Mouse (Mus musculus): ENCODE data around the gene Hoxb8. TPM values are rescaled to one million over a fixed set of nuclear protein-coding genes. Genes with fewer than 3 reads are reported as not detected.

Gene Hoxb8
- polyA plus RNA-seq, 1 experiment from 2014 or later = 0.42 TPM

DNA sequence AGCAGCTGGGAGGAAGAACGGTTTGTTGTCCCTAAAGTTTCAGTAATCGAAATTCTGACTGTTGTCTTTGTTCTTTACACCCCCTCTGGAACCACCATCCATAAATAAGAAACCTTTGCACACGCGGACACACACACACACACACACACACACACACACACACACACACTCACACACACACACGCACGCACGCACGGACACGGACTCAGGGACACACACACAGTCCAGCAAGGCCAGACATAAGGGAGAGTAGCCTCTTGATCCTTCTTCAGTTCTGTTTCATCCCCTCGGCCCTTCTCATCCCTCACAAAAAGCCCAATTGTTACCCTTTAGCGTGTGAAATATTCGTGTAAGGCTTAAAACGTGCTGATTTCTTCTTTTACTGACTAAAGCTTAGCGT, 3.4 kb upstream of the Hoxb8 start:
- Histone ChIP-seq H3K27ac (replicated peaks) (no peak overlapping the region), H3K4me2 (replicated peaks; ENCODE audit: low read depth) (no peak overlapping the region), H3K9me3 (ENCODE audit: control insufficient read depth, low read length) (no peaks in the 10 kb centered on the region), H3K27me3 (ENCODE audit: control insufficient read depth, insufficient read depth, low read length) (peaks cover 34% of the 10 kb centered on the region), H3K4me1 (replicated peaks; ENCODE audit: control insufficient read depth, insufficient read depth) (no peaks in the 10 kb centered on the region), H3K36me3 (ENCODE audit: control insufficient read depth, insufficient read depth, low read length) (no peaks in the 10 kb centered on the region), H3K4me3 (ENCODE audit: low read depth, low read length) (peak overlapping the region; percentile 10; the same call in 1 of the 2 replicates), H3K9ac (ENCODE audit: low read length) (no peak overlapping the region)
- DNase-seq (ENCODE audit: low spot score) (no peak), ATAC-seq (ENCODE audit: low FRiP score, low TSS enrichment) (no peak)
- WGBS = 32% methylated on average over 14 of the region's 14 CpGs
- TF ChIP-seq CTCF (IDR thresholded peaks at IDR 0.05; ENCODE audit: low read depth) (no peak), EP300 (optimal IDR thresholded peaks at IDR 0.05) (no peak)

DNA sequence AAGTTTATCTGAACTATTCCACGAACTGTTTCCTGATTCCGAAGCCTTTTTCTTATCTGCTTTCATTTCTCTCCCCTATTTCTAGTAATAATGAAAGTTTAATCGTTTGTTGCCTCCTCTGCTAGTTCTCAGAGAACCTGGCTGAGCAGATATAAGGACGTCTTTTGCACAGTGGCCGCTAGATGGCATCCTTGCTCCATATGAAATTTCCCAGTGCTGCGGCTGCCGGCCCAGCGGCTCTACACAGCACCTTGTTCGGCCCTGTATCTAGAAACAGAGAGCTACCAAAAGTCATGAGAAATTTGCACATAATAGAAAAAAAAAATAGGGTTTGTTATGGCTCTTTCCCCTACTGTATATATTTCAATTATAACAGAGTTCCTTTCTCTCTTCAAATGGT, 2.9 kb upstream of the Hoxb8 start:
- ATAC-seq (ENCODE audit: low FRiP score, low TSS enrichment) = peak; percentile 74
- Histone ChIP-seq H3K9ac (ENCODE audit: low read length) (no peak overlapping the region), H3K4me1 (replicated peaks; ENCODE audit: control insufficient read depth, insufficient read depth) (no peaks in the 10 kb centered on the region), H3K9me3 (ENCODE audit: control insufficient read depth, low read length) (no peaks in the 10 kb centered on the region), H3K4me3 (ENCODE audit: low read depth, low read length) (peak overlapping the region; percentile 10; the same call in 1 of the 2 replicates), H3K27me3 (ENCODE audit: control insufficient read depth, insufficient read depth, low read length) (peaks cover 34% of the 10 kb centered on the region), H3K36me3 (ENCODE audit: control insufficient read depth, insufficient read depth, low read length) (no peaks in the 10 kb centered on the region), H3K27ac (replicated peaks) (no peak overlapping the region), H3K4me2 (replicated peaks; ENCODE audit: low read depth) (no peak overlapping the region)
- peak; percentile 89 for DNase-seq (ENCODE audit: low spot score)
- TF ChIP-seq EP300 (optimal IDR thresholded peaks at IDR 0.05) = no peak
- peak; percentile 94 for TF ChIP-seq CTCF (IDR thresholded peaks at IDR 0.05; ENCODE audit: low read depth)
- under 1% methylated on average over 9 of the region's 9 CpGs for WGBS

DNA sequence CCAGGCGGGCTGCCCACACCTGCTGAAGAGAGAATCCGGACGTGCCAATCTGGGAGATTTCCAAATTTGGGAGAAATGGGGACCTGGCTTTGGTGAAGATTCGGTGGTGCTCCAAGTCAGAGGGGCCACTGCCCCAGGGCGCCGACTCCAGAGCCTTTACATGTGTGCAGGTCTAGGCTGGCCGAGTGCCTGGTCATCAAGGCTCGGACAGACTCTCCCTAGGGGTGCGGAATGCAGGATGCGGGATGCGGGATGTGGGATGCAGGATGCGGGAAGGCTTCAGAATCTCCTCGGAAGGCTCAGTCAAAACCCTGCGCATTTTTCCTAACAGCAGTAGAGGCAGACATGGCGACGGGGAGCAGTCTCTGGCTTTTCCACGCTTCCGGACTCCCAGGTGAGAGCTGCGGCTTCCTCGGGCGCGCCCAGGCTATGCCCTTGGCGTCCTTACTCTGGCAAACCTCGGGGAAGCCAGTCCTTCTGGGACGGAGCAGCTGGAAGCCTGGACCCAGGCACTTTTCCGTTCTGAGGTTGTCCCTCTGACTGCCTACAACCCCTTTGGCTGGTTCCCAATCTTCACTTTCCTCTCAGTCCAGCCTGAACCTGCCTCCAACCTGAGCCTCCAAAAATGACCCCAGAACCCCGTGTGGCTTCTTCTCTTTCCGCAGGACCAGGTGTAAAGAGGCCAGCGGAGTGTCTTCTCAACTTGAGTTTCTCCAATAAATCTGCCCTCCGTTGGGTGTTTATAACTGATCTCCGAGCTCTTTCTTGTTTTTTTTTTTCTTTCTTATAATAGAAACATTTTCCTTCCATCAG, 2.1 kb upstream of the Hoxb8 start:
- Histone ChIP-seq H3K27ac (replicated peaks) (no peak overlapping the region), H3K27me3 (ENCODE audit: control insufficient read depth, insufficient read depth, low read length) (peaks cover 33% of the 10 kb centered on the region), H3K4me1 (replicated peaks; ENCODE audit: control insufficient read depth, insufficient read depth) (no peaks in the 10 kb centered on the region), H3K36me3 (ENCODE audit: control insufficient read depth, insufficient read depth, low read length) (no peaks in the 10 kb centered on the region), H3K4me2 (replicated peaks; ENCODE audit: low read depth) (0 out of 2 replicates have a peak overlapping the region, but pooled peaks have one; percentile 14), H3K4me3 (ENCODE audit: low read depth, low read length) (no peak overlapping the region; the same call in 1 of the 2 replicates), H3K9ac (ENCODE audit: low read length) (no peak overlapping the region), H3K9me3 (ENCODE audit: control insufficient read depth, low read length) (no peaks in the 10 kb centered on the region)
- WGBS = 10% methylated on average over 31 of the region's 31 CpGs
- DNase-seq (ENCODE audit: low spot score) = no peak
- 0 out of 2 replicates have a peak, but pooled peaks have one; percentile 42 for ATAC-seq (ENCODE audit: low FRiP score, low TSS enrichment)
- TF ChIP-seq CTCF (IDR thresholded peaks at IDR 0.05; ENCODE audit: low read depth) (no peak), EP300 (optimal IDR thresholded peaks at IDR 0.05) (no peak)

DNA sequence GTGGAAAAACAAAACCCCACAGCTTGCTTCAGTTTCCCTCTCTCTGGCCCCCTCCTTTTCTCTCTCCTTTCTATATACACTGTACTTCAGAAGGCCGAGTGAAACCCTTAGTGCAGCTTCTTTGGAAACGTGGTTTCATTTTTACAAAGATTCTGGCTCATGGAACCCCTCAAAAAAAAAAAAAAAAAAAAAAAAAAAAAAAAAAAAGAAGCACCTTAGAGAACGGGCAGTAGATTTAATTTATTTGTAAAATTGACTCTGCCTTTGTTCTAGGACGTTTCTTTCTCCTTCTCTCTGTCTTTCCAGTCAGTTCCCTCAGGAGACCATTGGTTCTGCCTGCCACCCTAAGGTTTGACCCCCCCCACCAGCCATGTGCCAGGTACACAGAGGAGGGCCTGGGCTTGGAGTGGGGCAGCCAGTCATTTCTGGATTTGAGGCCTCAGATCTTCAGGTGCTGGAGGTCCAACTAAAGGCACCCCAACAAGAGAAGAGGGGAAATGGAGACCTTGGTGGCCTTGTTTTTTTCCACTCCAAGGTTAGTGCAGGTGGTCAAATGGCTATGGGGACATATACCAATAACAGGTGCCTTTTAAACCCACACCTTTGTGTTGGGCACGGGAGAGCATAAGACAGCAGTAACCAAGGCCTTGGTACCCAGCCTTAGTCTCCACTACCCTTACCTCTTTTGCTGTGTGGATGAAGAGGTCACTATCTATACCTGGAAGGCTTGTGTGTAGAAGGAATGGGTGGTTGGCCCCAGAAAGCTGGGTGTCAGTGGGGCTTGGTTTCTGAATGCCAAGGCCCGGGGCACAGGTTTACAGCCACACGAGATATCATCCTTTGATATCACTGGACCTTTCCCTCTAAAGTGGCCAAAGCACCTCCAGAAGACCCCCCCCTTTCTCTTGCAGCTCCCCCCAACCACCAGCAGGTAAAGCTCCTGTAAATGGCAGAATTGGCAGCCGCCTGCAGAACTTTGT, 1.0 kb upstream of the Hoxb8 start:
- H3K27ac ChIP-seq (replicated peaks) = no peak overlapping the region
- 0 out of 2 replicates have a peak overlapping the region, but pooled peaks have one; percentile 14 for H3K4me2 ChIP-seq (replicated peaks; ENCODE audit: low read depth)
- H3K4me3 ChIP-seq (ENCODE audit: low read depth, low read length) = no peak overlapping the region
- 34% methylated on average over 8 of the region's 8 CpGs for WGBS
- no peaks in the 10 kb centered on the region for H3K4me1 ChIP-seq (replicated peaks; ENCODE audit: control insufficient read depth, insufficient read depth)
- H3K9me3 ChIP-seq (ENCODE audit: control insufficient read depth, low read length) = no peaks in the 10 kb centered on the region
- TF ChIP-seq CTCF (IDR thresholded peaks at IDR 0.05; ENCODE audit: low read depth) (no peak), EP300 (optimal IDR thresholded peaks at IDR 0.05) (no peak)
- H3K36me3 ChIP-seq (ENCODE audit: control insufficient read depth, insufficient read depth, low read length) = no peaks in the 10 kb centered on the region
- no peak overlapping the region for H3K9ac ChIP-seq (ENCODE audit: low read length)
- no peak for ATAC-seq (ENCODE audit: low FRiP score, low TSS enrichment)
- no peak for DNase-seq (ENCODE audit: low spot score)
- H3K27me3 ChIP-seq (ENCODE audit: control insufficient read depth, insufficient read depth, low read length) = peaks cover 32% of the 10 kb centered on the region

DNA sequence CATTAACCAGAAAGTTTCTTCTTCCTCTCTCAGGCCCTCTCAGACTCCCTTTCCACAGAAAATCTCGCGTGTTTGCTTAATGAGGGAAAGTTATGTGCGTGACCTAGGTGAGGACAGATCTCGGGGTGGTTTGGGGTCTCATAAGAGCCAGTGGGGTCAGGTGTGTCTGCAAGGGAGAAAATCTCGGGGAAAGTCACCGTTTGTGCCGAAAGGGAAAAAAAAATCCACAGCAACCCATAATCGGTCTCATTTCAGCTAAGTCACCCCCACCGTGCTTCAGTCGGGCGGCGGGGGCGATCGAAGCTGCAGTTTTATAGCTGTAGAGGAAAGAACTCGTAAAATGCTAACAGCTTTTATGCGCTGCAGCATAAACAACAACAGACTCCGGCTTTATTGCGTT, 309 bp upstream of the Hoxb8 start:
- ATAC-seq (ENCODE audit: low FRiP score, low TSS enrichment) (no peak), DNase-seq (ENCODE audit: low spot score) (no peak)
- Histone ChIP-seq H3K4me1 (replicated peaks; ENCODE audit: control insufficient read depth, insufficient read depth) (no peaks in the 10 kb centered on the region), H3K27me3 (ENCODE audit: control insufficient read depth, insufficient read depth, low read length) (peaks cover 32% of the 10 kb centered on the region), H3K9ac (ENCODE audit: low read length) (no peak overlapping the region), H3K4me3 (ENCODE audit: low read depth, low read length) (no peak overlapping the region), H3K36me3 (ENCODE audit: control insufficient read depth, insufficient read depth, low read length) (no peaks in the 10 kb centered on the region), H3K4me2 (replicated peaks; ENCODE audit: low read depth) (no peak overlapping the region), H3K27ac (replicated peaks) (no peak overlapping the region), H3K9me3 (ENCODE audit: control insufficient read depth, low read length) (no peaks in the 10 kb centered on the region)
- 22% methylated on average over 18 of the region's 18 CpGs for WGBS
- TF ChIP-seq CTCF (IDR thresholded peaks at IDR 0.05; ENCODE audit: low read depth) (no peak), EP300 (optimal IDR thresholded peaks at IDR 0.05) (no peak)
